Mouse (Mus musculus): ENCODE data around the gene Cmip.

- no peak for TF ChIP-seq CTCF (IDR thresholded peaks at IDR 0.05; ENCODE audit: borderline replicate concordance, insufficient read depth, low read depth, low read length)
- TF ChIP-seq POLR2A (IDR thresholded peaks at IDR 0.05; ENCODE audit: borderline replicate concordance, insufficient read depth, low read length): no peak
These were observed 68.0 kb downstream of the Cmip start for GRCm38 (mm10) chr8:117324821-117325220.

All from cerebellum, adult 2 months (tissue).